Mouse (Mus musculus): ENCODE measurements around the gene Ssr2. TPM values are rescaled to one million over a fixed set of nuclear protein-coding genes. Genes with fewer than 3 reads are reported as not detected.

The Ssr2 gene
- total RNA-seq, 2 experiments from 2014 or later, result 240 to 260 TPM

GRCm38 (mm10) chr3:88540085-88540484 is 35.6 kb upstream of the Ssr2 start:
- no peak for DNase-seq (ENCODE audit: low spot score in 2 of 2)

GRCm38 (mm10) chr3:88541622-88542401 is 33.9 kb upstream of the Ssr2 start:
- DNase-seq (ENCODE audit: low spot score in 2 of 2), result no peak

GRCm38 (mm10) chr3:88542486-88542885 is 33.2 kb upstream of the Ssr2 start:
- no peak for DNase-seq (ENCODE audit: low spot score in 2 of 2)

GRCm38 (mm10) chr3:88543174-88543573 is 32.5 kb upstream of the Ssr2 start:
- no peak for DNase-seq (ENCODE audit: low spot score in 2 of 2)

DNA sequence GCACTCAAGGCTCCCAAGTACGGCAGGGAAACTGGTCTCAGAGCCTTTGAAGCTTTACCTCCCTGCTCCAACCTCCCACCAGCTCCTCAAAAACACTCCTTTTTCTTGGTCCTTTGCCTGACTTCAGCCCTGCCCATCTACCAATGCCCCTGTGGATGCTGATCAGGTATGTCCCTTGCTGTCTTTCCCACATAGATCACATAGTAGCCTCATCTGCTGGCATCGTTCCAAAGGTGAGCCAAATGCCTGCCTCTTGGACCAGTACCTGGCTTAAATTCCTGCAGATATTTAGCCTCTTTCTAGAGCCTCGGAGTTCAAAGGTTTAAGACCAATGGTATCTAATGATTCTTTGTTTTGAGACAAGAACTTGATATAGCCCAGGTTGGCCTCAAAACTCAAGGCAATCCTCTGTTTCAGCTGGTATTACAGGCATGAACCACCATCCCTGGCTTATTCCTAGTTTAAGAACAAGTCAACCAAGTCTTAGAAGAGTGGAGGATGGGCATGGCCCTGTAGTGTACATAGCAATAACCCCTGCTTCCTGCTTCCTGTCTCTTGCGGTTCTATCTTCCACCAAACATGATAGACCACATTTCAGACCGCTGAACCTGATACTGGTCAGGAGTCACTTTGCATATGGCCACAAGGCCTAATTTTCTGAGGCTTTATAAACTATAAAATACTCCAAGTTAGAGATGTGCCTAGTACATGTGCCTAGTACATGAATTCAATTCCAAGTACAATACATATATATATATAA is 31.8 kb upstream of the Ssr2 start:
- no peak for DNase-seq (ENCODE audit: low spot score in 2 of 2)

DNA sequence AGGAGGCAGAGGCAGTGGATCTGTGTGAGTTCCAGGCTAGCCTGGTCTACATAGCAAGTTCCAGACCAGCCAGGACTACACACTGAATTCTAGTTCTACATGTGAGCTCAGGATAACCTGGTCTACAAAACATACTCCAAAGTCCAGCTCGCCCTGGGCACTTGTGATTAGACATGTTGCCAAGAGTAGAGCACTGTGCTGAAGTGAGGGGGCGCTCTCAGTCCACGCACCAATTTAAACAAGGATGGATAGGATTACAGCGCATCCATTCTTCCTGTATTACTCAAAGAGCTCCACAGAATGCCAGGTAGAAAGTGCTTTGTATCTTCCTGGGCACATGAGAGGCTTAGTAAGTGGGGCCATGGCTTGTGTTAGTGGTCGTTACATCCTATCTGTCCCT is 31.2 kb upstream of the Ssr2 start:
- DNase-seq (ENCODE audit: low spot score in 2 of 2), result no peak

DNA sequence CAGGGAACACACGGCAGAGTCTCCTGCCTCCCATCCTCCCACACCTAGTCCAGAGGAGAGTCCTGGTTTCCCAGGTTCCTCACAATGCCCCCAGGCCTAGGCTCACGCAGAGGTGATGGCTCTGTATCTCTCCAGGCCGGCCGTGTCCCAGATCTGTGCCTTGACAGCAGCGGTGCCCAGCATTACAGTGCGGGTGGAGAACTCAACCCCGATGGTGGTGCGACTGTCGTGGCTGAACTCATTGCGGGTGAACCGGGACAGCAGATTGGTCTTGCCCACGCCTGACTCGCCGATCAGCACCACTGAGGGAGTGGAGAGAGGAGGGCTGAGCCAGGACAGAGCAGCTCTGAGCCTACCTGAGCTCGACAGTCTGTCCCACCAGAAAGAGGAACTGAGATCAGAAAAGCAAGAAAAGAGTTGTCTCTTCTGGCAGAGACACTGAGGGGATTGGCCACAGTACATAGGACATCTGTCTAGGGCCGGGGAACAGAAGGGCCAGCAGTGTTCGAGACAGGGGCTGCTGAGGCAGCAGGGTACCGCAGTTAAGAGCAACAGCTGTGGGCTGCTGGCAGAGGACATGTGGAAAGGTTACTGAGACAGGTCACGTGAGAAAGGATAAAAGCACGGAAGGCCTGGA is 30.6 kb upstream of the Ssr2 start:
- no peak for DNase-seq (ENCODE audit: low spot score in 2 of 2)

DNA sequence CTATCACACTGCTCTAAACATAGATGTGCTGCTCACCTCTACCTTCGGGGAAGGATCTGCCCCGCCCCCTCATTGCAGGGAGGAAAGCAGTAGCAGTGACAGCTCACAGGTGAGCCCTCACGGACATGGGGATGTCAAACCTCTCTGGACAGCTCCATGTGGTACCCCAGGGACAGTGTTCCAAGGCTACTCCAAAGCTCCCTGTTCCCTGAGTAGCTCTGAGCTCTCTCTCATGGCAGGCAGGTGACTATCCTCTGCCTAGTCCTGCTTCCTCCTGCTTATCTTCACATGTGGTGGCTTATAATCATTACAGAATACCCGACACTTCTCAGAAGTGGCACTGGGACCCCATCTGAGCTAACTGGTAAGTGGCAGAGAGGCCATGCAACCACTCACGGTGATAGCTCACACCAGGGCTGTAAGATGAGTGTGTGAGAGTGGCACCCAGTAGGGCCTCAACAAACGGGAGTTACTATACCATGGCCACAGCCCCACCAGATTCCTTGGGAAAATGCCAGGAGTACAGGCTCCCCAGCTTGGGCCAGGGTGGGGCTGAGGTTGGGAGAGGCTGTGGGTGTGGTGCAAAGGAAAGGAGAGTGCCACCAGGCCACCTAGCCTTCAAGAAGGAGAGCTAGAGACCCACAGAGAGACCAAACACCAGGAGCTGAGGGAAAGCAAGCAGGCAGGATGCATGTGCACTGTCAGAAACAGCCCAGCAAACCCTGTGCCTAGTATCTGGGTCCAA is 28.8 kb upstream of the Ssr2 start:
- DNase-seq (ENCODE audit: low spot score in 2 of 2), result no peak

DNA sequence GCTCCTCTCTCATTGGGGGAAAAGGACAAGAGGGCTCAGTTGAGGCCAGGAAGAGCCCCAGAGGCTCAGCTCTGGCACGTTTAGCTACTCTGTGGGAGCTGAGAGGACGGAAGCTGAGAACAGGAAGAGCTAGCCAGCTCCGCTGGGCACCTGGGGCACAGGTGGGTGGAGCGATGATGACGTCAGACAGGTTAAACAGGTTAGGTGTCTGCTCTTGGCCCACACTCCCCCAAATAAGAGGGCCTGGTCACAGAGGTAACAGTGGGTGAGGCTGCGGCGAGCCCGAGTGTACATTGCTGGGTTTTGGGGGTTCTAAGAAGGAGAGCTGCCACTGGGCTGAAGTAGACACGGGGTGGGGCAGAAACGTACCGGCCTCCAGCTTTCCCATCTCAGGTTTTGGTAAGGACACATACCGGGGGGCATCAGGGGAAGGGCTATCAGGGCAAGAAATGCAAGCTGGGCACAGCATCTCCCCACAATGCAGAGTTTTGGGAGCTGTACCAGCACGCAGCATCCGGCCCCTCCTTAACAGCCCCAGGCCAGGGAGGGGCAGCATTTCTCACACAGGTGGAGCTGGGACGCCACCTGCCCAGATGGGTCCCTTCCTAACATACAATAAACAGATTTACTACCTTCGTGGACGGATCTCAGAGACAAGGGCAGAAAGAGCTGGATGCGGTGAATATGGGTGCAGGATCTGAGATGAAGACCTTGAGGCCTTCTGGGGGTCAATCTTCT is 27.3 kb upstream of the Ssr2 start, which contains the start of gene Rab25:
TSS of gene Rab25 (minus strand) at position 121 of the 738 bp plus-strand sequence.
- DNase-seq (ENCODE audit: low spot score in 2 of 2), result no peak

DNA sequence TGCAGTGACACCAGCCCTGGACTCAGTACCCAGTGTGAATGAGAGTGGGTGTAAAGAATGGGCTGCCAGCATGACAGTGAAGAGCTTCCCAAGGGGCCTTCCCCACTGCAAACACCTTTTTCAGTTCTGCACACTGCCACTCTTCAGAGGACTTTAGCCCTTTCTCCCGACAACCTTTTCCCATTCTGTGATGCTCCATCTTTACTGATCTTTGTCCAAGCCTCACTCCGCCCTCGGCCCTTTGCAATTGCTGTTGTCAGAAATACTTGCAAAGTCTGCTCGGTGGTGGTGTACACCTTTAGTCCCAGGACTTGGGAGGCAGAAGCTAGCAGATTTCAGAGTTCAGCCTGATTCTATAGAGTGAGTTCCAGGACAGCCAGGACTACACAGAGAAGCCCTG is 24.1 kb upstream of the Ssr2 start:
- no peak for DNase-seq (ENCODE audit: low spot score in 2 of 2)

GRCm38 (mm10) chr3:88552082-88552645 is 23.5 kb upstream of the Ssr2 start:
- no peak for DNase-seq (ENCODE audit: low spot score in 2 of 2)

DNA sequence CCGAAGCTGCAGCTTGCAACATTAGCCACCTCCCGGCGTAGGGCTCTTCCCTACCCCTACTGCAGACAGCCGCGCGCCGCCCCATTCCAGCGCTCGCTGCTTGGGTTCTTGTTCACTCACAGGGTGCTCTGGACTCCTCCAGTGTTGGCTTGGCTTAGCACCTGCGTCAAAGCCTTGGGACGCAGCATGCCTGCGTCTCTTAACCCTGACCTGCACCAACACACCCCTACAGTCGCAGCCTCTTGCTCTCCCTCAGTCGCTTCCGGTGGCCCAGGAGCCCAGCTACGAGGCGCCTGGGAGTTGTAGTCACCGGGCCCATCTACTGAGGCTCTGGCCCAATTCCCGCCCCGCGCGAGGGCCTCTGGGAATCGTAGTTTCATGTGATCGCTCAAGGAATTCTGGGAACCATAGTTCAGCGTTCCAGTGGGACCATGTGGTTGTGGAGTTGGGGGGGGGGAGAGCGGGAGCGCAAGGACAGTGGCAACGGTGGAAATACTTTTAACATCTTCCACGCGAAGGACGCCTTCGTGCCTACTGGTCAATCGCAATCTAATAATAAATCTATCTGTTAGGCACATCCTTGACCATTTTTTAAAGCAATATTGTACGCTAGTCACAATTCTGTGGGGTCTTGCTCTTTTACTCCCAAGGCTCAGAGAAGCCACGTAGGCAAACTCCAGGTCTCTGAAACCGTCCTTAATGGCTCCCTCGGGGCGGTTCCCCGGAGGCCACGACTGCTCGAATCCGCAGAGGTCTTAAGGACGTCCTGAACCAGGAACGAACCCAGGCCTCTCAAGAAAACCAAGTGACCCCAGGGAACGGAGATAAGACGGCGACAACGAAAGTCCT is 22.8 kb upstream of the Ssr2 start, which contains the start of gene Lamtor2:
TSS of gene Lamtor2 (minus strand) at position 399 of the 849 bp plus-strand sequence.
- peak; percentile 76 to 93 for DNase-seq (ENCODE audit: low spot score in 2 of 2)

GRCm38 (mm10) chr3:88553525-88553879 is 22.2 kb upstream of the Ssr2 start, which contains the start of gene Ubqln4:
Gene Ubqln4, plus strand, starts transcription at chr3:88553758.
- peak; percentile 85 to 95 for DNase-seq (ENCODE audit: low spot score in 2 of 2)

DNA sequence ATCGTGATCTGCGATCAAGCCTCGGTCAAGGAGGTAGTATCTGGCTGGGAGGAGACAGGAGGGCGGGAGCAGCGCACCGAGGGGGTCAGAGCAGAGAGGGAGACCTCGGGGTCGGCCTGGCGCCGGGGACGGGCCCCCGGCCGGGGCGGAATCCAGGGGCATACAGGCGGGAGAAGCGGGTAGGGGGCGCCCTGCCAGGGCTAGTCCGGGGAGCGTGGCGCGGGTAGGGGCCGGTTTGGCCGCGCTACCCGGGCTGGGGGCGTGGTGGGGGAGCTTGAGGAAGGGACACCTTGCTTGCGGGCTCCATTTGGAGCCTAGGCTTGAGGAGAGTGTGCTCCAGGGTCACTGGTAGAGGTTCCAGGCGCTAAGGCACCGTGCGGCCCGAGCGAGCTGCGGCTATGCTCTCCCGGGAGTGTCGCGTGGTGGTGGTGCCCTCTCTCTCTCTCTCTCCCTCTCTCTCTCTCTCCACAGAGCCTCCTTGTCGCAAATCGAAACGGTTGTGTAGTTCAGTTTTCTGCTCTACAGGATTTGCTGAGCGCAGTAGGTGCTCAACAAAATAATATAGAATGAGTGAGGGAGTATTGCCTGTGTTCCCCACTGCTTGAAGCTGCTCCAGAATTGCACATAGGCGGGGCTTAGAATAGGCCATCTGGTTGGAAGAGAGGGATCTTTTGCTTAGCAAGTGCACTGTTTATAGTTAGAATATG is 21.6 kb upstream of the Ssr2 start:
- DNase-seq (ENCODE audit: low spot score in 2 of 2), result no peak

- no peak for DNase-seq (ENCODE audit: low spot score in 2 of 2)
Observed at GRCm38 (mm10) chr3:88555069-88555605, 20.5 kb upstream of the Ssr2 start.

DNA sequence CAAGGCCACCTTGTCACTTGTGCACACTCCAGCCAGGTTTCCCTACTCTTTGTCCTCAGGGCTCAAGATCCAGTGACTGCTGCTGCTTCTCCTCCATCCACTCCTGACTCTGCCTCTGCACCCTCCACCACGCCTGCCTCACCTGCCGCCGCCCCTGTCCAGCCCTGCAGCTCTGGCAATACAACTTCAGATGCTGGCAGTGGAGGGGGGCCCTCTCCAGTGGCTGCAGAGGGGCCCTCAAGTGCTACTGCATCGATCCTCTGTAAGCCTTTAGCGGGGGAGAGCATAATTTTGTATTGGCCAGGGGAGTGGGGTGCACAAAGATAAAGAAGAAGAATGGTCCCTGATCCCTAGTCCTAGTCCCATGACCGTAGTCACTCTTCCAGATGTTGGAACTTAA is 19.9 kb upstream of the Ssr2 start:
- DNase-seq (ENCODE audit: low spot score in 2 of 2), result no peak

GRCm38 (mm10) chr3:88556616-88557015 is 19.1 kb upstream of the Ssr2 start:
- no peak for DNase-seq (ENCODE audit: low spot score in 2 of 2)

GRCm38 (mm10) chr3:88559596-88559995 is 16.1 kb upstream of the Ssr2 start:
- no peak for DNase-seq (ENCODE audit: low spot score in 2 of 2)
